Mouse (Mus musculus) gonadal fat pad, adult 2 months (tissue): Measurements from ENCODE around the gene Echs1. TPM values are rescaled to one million over a fixed set of nuclear protein-coding genes. Genes with fewer than 3 reads are reported as not detected.
A peak's percentile ranks its signal among the peaks of the same experiment; 100 is the strongest.

Source experiments
- DNase-seq: peaks from one replicate; pipeline ENCODE4 v3.0.0-alpha.2; 2012; ENCODE audit warnings: low read depth
- polyA plus RNA-seq: library from polyadenylated mRNA; depleted of rRNA; stranded (reverse); fragments of >200 nt; gene quantifications from 2 replicates; pipeline ENCODE4 v1.2.3, GENCODE M21; 2012

Echs1 gene
- polyA plus RNA-seq, 1 experiment: 200 TPM

DNA sequence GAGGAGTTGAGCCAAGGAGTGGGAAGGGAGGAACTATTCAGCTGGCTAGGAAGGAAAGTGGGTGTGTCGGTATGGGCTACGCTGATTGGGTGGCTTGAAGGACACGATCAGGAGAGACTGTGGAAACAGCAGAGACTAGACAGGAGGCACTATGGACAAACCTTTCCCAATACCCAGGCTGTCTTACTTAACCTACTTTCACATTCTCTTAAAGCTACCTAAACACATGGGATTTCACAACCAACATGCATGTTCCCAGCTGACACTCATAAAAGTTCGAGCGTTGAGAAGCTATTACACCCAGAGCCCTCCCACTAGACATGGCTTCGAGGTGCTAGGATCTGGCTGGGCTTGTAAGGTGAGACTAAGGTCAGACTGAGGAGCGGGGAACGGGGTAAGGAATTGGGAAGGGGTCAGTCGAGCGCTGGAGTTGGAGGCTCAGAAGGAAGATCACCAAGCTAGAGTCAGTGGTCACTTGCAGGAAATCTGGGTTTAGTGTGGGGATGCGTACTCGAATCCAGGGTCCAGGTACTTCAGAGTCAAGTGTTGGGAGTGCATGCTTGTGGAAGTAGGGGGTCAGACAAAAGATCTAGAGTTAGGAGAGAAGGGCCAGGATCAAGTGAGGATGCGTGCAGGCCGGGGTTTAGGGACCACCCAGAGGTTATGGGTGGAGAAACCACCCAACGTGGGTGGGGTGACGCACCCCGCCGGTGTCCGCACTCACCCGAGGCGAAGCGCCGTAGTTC is 520 bp downstream of the Echs1 start, which contains the start of gene Paox:
TSS of gene Paox (plus strand) at position 217 of the 746 bp plus-strand sequence.
- peak; percentile 99 for DNase-seq

- DNase-seq: no peak
Measured at GRCm38 (mm10) chr7:140111943-140112342, 4.3 kb downstream of the Echs1 start.

GRCm38 (mm10) chr7:140104009-140104408 is 12.3 kb downstream of the Echs1 start:
- no peak for DNase-seq

GRCm38 (mm10) chr7:140101993-140102860 is 14.0 kb downstream of the Echs1 start, which contains the start of gene Fuom:
Gene Fuom, minus strand, starts transcription at chr7:140102441.
- no peak for DNase-seq

- no peak for DNase-seq
Measured at GRCm38 (mm10) chr7:140101498-140101897, 14.8 kb downstream of the Echs1 start.

GRCm38 (mm10) chr7:140098466-140098865 is 17.8 kb downstream of the Echs1 start:
- DNase-seq: no peak

- DNase-seq: no peak
Measured at GRCm38 (mm10) chr7:140096055-140096454, 20.2 kb downstream of the Echs1 start.

- DNase-seq: no peak
Measured at GRCm38 (mm10) chr7:140095556-140095955, 20.7 kb downstream of the Echs1 start.

DNA sequence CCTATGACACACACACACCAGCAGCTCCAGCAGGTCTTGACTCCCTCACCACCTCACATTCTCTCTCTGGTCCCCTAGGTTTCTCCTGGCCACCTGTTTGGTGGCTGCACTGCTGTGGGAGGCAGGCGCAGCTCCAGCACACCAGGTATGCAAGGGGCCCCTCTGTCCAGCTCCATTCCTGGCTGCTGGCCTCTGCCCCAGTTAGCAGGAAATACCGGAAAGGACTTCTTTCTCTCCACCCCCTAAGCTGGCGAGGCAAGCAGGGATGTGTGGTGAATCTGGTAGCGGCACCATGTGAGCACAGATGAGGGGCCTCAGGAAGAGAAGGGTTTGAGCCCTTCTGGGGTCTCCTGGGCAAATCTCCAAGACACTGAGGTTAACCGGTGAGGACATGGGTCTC is 21.3 kb downstream of the Echs1 start:
- no peak for DNase-seq

- DNase-seq: no peak
Measured at GRCm38 (mm10) chr7:140092924-140093528, 23.2 kb downstream of the Echs1 start, which contains the start of gene Prap1. Gene Prap1, plus strand, starts transcription at chr7:140093395.

GRCm38 (mm10) chr7:140090601-140091000 is 25.7 kb downstream of the Echs1 start:
- peak; percentile 68 for DNase-seq

DNA sequence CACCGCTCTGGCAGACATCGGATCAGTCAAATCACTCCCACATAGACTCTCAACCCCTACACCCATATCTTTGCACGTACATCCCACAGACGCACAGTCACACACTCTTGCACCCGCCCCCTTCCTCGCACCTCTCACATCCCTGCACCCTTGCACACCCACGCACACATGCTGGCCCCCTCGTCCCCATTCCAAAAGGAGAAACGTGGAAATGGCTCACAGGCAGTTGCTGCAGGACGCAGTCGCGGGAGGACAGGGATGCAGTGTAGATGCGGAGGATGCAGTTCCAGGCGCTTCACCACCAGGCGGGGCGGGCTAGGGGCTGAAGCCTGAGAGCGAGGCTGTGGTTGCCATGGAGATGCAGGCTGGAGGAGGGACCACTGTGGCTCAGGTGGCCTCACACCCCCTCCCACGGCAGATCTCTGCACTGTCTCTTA is 34.0 kb downstream of the Echs1 start, which contains the start of gene Caly:
TSS of gene Caly (minus strand) at position 307 of the 437 bp plus-strand sequence.
- no peak for DNase-seq

DNA sequence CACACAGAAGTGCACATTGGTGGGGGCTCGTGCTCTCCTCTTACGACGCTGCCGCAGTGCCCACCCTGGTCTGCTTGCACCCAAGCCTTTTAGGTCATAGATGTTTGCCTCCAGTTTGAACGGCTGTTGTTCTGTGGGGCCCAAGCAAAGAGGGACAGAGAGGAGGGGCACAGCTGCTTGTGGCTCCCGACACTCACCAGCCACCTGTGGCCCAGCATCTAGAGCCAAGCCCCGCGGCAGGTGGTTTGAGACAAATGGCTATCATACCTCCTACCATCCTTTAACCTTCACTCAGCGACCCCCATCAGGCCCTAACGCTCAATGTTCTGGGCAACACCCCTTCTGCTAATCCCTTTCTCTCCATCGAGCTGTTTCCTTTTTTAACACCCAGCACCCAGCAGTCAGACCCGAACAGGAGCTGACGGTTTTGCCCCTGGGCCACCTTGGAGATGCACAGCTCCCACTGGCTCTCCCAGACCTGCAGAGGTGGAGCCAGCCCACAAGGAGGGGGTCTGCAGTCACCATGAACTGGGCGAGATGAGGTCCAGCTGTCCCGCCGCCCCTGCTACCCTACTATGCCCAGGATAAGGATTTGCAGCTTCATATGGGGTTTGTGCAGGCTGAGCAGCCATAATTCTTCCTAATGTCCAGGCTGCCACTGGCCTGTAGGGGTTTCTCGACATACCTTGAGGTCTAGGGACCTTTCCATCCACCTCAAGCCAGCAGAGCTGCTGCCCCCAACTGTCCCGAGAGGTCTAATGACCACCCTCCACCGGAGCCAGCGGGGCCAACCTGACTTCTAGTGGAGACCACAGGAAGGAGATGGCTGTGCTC is 34.7 kb downstream of the Echs1 start:
- DNase-seq: no peak

DNA sequence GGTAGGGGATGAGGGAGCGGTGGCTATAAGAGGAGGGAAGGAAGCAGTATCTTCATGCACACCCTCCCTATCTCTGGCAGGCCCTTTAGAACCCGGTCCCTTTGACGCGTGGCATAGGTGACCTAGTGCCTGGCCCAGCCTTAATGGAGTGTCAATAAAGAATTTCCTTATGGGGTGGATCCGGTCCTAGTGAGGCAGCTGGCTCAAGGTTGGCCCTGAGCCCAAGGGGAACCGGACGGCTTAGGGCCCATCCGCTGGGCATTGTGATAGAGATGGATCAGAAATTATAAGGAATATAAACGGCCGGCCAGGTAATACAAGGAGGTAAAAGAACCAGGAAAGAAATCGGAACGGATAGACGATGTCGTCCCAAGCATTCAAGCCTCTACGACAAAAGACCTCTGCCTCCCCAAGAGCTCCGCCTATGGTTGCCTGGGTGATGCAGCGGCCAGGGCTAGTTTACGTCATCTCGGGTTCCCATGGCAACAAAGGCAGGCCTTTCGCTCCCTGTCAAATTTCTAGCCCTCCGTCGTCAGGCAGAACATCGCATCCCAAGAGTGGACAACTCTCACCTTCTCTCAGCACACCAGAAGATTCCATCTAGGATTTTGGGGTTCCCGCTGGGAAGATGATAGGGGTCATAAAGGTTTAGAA is 35.6 kb downstream of the Echs1 start:
- no peak for DNase-seq

GRCm38 (mm10) chr7:140078711-140079110 is 37.6 kb downstream of the Echs1 start:
- no peak for DNase-seq

GRCm38 (mm10) chr7:140077698-140078097 is 38.6 kb downstream of the Echs1 start:
- DNase-seq: no peak

DNA sequence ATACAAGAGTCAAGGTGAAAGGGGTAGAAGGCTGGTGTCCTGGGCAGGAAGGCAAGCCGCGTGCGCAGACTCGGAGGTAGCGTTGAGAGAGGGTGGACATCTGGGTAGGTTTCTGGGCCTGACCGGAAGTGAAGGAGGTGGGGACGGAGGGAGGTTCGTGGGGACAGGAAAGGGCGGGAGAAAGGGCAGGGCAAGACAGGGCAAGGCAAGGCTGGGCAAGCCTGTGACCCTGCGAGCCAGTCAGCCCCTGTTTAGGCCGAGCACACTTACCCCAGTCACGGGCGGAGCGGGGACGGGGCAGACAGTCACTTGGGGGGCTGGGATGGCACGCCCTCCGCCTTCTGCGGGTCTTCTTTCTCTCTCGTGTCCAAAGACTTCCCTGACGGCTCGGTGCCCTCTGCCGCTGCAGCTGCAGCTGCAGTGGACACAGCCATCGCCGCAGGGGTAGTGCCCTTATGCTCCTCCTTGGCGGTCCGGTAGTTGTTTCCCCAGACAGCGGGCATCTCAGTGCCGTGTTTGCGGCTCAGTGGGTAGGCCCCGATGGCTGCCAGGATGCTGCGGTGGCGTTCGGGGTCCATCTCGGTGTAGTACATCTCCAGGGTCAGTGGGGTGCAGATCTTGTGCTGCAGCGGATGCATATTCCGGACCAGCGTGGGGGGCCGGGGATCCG is 46.1 kb downstream of the Echs1 start:
- DNase-seq: no peak

GRCm38 (mm10) chr7:140067397-140067796 is 48.9 kb downstream of the Echs1 start:
- no peak for DNase-seq

GRCm38 (mm10) chr7:140063092-140063491 is 53.2 kb downstream of the Echs1 start:
- no peak for DNase-seq

DNA sequence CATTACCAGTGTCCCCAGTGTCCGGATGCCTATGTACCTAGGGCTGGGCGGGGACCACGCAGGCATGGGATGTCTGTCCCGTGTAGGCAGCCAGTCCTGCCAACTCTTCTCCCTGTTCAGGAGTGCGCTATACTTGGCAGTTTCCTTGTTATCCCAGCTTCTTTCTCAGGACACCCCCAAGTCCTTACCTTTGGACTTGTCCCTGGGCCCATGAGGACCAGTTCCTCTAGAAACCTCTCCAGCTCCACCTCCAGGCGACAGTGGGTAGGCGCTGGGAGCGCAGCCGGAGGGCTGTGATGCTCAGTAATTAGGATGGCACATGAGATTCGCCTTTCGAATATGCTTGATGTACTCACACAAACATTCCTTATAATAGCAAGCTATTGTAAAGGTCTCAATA is 54.0 kb downstream of the Echs1 start:
- DNase-seq: no peak
